Mouse (Mus musculus): ENCODE measurements around the gene Fignl1. TPM values are rescaled to one million over a fixed set of nuclear protein-coding genes. Genes with fewer than 3 reads are reported as not detected.

The Fignl1 gene
- total RNA-seq (2017), result 68.5 and 68.9 TPM in 2 replicates

DNA sequence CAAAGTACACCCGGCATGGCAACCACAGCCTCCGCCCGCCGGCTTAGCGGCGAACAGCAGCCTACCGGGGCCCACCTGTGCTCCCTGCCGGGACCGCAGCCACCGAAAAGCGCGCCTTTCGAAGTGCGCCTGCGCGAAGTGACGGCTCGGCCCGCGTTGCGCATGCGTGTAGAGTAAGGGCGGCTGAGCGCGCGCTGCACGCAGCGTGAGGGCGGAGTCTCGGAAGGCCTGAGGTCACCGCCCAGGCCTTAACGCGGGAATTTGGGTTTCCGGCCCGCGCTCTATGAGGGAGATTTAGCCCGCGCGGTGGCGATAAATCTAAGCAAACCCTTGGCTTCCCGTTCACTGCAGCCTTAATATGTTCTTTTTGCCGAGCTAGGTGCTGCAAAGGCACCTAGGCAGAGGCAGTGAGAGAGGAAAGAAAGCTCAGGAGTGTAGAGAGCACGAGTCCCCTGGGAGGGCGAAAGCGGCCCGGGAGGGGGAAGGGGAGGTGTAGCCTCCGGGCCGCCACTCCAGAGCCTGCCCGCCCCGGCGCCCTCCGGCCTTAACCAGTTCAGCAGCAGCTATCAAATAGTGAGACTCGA is at the start of gene Fignl1:
Fignl1 (minus strand) TSS at position 143 of the 584 bp plus-strand sequence.
- peak; percentile 84 to 94 for ATAC-seq (replicated peaks in 1 of 2; ENCODE audit: insufficient read depth in 1 of 2, low FRiP score in 2 of 2, low TSS enrichment in 1 of 2, low read depth in 1 of 2, poor library complexity in 2 of 2, severe bottlenecking in 2 of 2)

DNA sequence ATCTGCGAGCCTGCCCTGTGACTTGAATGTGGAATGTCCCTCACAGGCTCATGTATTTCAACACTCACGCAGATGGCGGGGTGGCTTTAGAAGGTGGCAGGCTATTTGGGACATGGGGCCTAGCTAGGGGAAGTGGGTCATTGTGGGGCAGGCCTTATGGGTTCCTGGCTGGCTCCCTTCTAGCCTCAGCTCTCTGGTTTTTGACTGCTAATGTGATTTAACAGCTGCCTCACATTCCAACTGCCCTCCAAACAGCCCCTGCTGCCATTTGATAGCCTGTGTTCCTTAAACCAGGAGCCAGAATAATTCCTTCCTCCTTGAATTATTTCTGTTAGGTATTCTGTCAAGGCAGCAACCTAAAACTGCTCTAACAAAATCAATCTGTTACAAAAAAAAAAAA is 48.2 kb upstream of the Fignl1 start:
- no peak for ATAC-seq (replicated peaks in 1 of 2; ENCODE audit: insufficient read depth in 1 of 2, low FRiP score in 2 of 2, low TSS enrichment in 1 of 2, low read depth in 1 of 2, poor library complexity in 2 of 2, severe bottlenecking in 2 of 2)

DNA sequence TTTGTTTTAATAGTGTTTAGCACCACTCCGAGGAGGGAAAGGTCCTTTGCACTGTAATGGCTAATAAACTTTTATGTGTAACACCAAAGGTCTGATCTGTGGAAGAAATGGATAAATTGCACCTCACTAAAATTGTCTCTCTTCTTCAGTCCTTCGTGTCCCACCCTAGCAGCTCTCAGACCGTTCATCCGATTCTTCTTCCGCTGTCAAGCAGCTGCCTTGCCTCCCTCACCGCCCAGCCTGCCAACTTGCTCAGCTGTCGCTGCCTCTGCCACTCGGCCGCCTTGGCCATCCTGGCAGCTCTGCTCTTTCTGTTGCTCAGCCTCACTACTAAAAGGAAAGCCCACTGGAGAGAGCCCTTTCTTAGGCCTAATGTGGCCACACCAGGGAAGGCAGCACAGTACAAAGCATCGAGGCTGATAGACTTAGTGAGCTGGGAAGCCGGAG is 46.9 kb upstream of the Fignl1 start:
- no peak for ATAC-seq (replicated peaks in 1 of 2; ENCODE audit: insufficient read depth in 1 of 2, low FRiP score in 2 of 2, low TSS enrichment in 1 of 2, low read depth in 1 of 2, poor library complexity in 2 of 2, severe bottlenecking in 2 of 2)

DNA sequence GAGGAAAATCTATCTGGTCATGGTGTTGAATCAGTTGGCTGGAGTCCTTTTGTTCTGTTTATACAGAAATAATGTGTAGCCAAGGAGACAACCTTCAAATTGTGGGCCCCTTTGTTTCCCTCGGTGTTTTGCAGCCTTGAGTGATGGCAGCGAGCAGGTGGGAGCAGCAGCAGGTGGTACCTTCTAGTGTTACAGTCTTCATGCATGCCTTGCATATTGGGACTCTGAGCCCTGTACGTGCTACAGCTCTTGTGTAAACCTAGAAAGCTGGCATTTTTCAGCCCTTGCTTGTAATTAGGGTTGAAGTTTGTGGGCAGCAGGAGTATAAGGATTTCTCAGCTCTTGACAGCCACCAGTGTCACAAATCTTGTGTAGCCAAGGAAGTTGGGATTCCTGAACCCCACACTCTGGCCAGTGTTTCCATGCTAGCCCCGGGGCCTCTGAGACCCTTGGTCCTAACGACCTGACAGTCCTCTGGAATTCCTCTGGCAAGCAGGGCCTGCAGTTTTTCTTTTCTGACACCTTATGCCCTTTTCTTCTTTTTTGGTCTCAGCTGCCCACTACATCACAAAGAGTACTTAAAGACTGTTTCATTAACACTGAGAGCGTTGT is 46.4 kb upstream of the Fignl1 start:
- ATAC-seq (replicated peaks in 1 of 2; ENCODE audit: insufficient read depth in 1 of 2, low FRiP score in 2 of 2, low TSS enrichment in 1 of 2, low read depth in 1 of 2, poor library complexity in 2 of 2, severe bottlenecking in 2 of 2), result no peak

DNA sequence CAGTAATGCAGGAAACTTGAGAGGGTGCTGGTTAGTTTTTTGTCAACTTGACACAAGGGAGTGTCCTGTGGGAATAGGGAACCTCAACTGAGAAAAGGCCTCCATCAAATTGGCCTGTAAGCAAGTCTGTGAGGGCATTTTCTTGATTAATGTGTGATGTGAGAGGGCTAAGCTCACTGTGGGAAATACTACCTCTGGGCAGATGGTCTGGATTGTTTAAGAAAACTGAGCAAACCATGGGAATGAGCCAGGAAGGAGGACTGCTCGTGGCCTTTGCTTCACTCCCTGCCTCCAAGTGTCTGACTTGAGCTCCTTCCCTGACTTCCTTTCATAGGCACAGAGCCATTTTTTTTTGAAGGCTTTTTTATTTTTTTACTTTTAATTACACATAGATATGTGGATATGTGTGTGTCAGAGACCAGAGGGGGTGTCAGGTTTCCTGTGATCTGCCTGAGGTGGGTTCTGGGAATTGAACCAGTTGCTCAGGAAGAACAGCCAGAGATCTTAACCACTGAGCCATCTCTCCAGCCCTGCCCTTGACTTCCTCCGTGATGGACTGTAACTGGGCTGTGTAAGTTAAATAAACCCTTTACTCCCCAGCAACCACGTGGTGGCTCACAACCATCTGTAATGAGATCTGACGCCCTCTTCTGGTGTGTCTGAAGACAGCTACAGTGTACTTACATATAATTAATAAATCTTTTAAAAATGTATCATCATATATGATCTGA is 45.1 kb upstream of the Fignl1 start:
- no peak for ATAC-seq (replicated peaks in 1 of 2; ENCODE audit: insufficient read depth in 1 of 2, low FRiP score in 2 of 2, low TSS enrichment in 1 of 2, low read depth in 1 of 2, poor library complexity in 2 of 2, severe bottlenecking in 2 of 2)

DNA sequence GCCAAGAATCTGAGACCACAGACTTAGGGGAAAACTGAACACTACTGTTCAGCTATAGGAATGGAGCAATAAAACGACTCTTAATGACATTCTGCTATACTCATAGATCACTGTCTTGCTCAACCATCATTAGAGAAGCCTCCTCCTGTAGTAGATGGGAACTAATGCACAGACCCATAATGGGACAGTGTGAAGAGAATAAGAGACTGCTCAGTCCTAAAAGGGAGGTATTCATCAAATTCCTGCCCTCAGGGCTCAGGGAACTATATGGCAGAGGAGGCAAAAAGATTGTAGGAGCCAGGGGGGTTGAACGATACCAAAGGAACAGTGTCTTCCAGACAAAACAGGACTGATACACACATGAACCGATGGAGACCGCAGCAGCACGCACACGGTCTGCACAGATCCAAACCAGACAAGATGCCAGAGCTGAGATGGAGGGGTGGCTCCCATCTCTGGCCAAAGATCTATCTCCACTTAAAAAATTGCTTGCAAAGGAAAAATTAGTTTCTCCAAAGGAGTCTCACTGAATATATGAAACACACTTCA is 43.3 kb upstream of the Fignl1 start:
- no peak for ATAC-seq (replicated peaks in 1 of 2; ENCODE audit: insufficient read depth in 1 of 2, low FRiP score in 2 of 2, low TSS enrichment in 1 of 2, low read depth in 1 of 2, poor library complexity in 2 of 2, severe bottlenecking in 2 of 2)

DNA sequence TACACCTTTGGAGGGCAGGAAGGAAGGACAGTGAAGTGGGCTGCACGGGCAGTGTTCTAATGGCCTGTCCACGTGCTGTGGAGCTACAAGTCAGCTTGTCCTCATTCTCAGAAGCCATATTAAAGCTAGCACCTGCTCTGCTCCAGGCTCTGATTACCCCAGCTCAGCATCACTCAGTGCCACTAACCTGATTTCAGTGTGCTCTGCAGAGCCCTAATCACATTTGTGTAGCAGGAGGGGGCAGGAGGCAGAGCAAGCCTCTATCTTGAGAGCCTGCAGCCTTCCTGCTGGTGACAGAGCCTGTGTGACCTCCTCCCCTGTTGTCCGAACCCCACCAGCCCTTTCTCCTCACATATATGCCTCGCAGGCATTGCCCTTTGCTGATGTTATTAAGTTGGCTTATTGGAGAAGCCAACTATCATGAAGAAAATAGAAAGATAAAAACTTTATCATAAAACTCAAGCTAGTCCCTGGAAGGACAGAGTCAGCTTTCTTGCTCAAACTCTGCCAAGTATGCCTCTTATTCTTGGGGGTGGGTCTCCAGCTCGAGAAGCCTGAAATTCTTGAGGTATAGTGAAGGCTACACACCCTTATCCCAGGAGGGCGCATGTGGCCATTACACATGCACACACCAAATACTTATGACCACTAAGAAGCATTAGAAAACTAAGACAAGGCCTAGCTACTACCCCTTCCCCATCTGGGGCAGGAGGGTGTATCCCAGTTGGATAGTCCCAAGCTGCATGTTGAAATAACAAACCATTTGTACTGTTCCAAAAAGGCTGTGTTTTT is 41.9 kb upstream of the Fignl1 start:
- no peak for ATAC-seq (replicated peaks in 1 of 2; ENCODE audit: insufficient read depth in 1 of 2, low FRiP score in 2 of 2, low TSS enrichment in 1 of 2, low read depth in 1 of 2, poor library complexity in 2 of 2, severe bottlenecking in 2 of 2)

DNA sequence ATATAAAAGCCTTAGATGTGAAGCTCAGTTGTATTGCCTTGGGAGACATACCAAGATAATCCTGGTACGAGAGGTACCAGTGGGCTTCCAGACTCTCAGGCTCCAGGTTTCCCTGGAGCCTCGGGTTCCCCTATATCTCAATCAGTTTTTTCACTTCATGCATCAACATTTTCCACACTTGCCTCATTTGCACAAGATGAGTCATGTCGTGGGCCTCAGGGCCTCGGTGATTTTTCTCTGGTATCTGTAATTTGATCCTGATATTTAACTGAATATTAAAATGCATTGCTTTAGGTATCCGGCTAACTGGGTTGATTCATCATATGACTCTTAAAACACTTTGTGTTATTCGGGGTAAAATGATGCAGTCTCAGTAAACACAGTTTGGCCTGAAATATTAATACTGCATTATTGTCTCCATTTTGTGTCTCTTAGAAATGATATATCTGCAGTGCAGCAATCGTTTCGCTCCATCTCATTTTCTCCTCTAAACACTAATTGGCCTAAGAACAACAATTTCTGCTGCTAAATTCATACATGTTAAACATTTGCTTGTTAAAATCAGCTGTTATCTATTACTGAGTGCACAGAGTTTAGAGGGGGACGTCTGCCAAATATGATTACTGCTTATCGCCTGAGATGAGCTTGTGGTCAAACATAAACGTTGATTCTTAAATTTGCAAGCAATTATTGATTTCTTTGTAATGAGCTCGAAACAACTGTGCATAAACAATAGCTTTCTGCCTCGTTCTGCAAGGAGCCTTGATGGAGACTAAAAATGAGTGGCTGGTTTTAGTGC is 41.0 kb upstream of the Fignl1 start:
- no peak for ATAC-seq (replicated peaks in 1 of 2; ENCODE audit: insufficient read depth in 1 of 2, low FRiP score in 2 of 2, low TSS enrichment in 1 of 2, low read depth in 1 of 2, poor library complexity in 2 of 2, severe bottlenecking in 2 of 2)

DNA sequence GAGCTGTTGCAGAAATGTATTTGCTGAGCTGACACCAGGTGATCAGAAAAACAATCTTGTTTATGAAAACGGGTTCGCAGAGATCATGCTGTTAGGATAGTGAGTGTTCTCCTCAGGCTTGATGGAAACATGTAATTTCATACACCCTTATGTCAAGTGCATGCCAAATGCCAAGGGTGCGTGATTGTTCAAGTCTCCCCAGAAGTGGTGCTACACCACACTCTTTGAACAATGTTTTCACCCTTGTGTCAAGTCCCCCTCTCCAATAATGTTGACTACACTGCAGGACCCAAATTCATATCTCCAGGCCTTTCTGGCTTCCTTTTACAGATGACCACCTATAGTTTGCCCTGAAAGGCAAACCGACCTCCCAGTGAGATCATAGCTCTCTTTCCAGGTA is 39.7 kb upstream of the Fignl1 start:
- no peak for ATAC-seq (replicated peaks in 1 of 2; ENCODE audit: insufficient read depth in 1 of 2, low FRiP score in 2 of 2, low TSS enrichment in 1 of 2, low read depth in 1 of 2, poor library complexity in 2 of 2, severe bottlenecking in 2 of 2)

DNA sequence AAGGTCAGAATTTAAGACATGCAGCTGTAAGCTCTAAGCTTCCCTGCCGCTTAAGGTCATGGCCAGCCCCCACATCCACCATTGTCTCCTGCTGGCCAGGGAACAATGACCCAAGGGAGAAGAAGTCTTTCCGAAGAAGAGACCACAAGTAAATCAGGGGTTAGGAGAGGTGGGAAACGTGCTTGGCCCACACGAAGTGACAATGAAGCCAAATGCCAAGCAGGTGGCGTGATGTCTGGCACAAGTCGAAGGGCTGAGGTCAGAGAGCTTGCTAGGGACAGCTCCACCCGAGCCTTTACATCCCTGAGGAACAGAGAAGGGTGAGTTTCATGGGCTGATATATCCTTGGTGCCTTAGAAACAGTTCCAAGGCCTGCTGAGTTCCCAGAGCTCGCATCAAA is 36.3 kb upstream of the Fignl1 start:
- no peak for ATAC-seq (replicated peaks in 1 of 2; ENCODE audit: insufficient read depth in 1 of 2, low FRiP score in 2 of 2, low TSS enrichment in 1 of 2, low read depth in 1 of 2, poor library complexity in 2 of 2, severe bottlenecking in 2 of 2)

DNA sequence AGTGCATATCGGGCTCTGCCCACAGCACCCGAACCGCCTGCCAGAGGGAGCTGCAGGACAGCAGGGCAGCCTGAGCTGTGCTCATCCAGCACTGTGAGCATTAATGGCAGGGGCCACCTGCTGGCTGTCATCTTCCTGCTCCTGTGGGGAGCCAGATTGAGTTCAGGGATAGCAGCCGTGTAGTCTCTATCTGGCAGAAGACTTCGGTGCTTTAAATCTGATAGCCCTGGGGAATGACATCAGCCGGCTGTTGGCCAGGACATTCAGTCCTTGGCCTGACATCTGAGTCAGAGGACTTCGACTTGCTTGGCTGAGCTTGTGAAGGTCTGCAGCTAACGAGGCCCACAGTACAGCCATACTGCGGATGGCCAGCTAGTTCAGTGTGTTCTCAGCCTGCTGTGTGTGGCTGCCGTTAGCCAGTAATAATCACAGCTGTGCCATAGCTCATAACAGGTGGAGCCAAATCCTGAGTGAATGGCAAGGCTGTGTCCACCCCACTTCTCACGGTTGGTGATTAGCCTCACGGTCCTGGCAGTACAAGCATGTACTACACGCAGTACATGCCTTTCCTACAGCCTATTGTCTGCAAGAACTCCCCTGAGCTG is 35.7 kb upstream of the Fignl1 start:
- ATAC-seq (replicated peaks in 1 of 2; ENCODE audit: insufficient read depth in 1 of 2, low FRiP score in 2 of 2, low TSS enrichment in 1 of 2, low read depth in 1 of 2, poor library complexity in 2 of 2, severe bottlenecking in 2 of 2), result peak in 1 of 2 experiments; percentile 46; a peak in 1 of 4 replicates

DNA sequence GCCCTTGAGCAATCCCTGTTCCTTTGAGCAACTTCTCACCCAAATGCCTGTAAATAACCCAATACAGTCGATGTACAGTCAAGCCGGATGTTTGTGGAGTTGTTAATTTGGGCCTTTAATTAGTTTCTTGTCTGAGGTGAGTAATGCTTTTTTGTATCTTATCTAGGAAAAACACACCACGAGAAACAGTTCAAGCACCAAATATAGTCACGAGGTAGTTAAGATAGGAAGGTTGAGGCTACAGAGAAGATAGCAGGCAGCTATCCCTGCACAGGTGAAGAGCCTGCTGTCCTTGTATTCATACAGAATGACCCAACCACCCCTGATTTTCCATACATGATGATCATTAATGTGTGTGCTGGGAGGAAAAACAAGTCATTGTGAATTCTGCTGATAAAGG is 32.8 kb upstream of the Fignl1 start:
- no peak for ATAC-seq (replicated peaks in 1 of 2; ENCODE audit: insufficient read depth in 1 of 2, low FRiP score in 2 of 2, low TSS enrichment in 1 of 2, low read depth in 1 of 2, poor library complexity in 2 of 2, severe bottlenecking in 2 of 2)

DNA sequence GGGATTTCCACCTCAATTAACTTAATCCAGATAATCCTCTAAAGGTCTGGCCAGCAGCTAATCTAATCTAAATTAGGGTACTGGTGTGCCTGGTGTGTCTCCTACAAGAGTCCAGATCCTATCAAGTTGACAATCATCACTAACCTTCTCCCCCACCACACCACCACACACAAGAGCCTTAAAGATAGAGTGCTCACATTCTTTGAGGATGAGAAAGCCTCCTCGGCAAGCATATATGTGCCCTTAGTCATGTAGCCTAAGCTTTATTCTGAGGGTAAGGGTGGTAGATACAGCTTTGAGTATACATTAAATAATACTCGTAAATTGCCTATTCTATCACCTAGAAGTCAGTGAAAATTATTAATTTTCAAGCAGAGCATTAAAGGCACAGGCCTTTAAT is 32.0 kb upstream of the Fignl1 start:
- no peak for ATAC-seq (replicated peaks in 1 of 2; ENCODE audit: insufficient read depth in 1 of 2, low FRiP score in 2 of 2, low TSS enrichment in 1 of 2, low read depth in 1 of 2, poor library complexity in 2 of 2, severe bottlenecking in 2 of 2)

DNA sequence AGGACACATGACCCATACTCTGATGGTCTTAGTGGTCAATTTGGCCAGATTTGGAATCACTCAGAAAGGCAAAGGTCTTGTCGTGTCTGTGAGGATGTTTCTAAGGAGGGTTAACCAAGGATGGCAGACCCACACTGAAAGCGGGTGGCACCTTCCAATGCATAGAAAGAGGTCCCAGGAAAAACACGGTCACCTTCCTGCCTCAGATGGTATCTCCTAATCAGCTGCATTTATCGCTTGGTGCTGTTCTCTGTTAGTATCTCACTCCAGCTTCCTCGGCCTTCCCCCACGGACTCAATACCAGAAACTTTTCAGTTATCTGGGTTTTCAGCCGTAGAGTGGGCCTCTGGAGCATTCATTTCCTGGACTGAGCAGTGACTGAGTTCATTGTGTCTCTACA is 31.1 kb upstream of the Fignl1 start:
- ATAC-seq (replicated peaks in 1 of 2; ENCODE audit: insufficient read depth in 1 of 2, low FRiP score in 2 of 2, low TSS enrichment in 1 of 2, low read depth in 1 of 2, poor library complexity in 2 of 2, severe bottlenecking in 2 of 2), result no peak

DNA sequence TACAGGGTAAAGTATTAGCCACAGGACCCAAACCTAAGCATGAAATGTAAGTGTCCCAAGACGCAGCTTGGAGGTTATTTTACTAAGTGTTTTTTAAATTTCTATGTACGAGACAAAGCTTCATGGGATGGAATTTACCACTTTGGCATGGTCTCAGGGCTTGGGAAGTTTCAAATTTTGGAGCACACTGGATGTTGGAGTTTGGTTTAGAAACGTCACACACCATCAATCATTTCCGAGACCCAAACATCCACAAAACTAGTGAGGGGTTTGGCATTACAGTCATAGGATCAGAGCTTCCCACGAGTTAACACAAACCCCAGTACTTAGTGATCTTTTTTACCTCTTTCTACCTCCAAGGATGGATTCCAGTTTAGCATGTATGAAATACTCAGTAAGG is 28.6 kb upstream of the Fignl1 start:
- ATAC-seq (replicated peaks in 1 of 2; ENCODE audit: insufficient read depth in 1 of 2, low FRiP score in 2 of 2, low TSS enrichment in 1 of 2, low read depth in 1 of 2, poor library complexity in 2 of 2, severe bottlenecking in 2 of 2), result no peak

DNA sequence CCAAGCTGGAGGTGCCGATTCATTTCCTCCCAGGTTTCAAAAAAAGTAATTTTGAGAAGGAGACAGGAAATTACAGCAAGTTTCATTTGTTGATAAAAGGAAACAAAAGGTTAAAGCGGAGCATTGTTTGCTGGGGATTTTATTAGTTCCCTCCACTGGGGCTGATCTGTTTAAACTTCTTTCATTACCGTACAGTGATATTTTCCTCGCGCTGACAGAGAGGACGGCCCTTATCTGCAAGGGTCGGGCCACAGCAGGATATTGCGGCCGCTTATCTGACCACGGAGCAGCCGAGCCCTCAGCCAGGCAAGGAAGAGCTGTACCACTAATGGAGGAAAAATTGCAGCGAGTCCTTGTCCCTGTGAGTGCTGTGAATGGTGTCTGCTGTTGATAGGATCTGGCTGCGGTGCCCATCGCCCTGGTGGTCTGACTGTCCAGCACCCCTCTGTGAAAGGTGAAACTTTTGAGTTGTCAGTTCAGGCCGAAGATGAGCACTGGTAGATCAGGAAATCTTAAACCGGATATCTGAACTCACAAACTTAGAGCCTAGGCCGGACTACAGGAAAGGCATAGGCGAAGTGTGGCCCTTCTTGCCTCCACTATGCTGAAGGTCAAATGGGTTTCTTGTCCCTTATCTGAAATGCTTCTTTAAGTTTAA is 28.1 kb upstream of the Fignl1 start:
- ATAC-seq (replicated peaks in 1 of 2; ENCODE audit: insufficient read depth in 1 of 2, low FRiP score in 2 of 2, low TSS enrichment in 1 of 2, low read depth in 1 of 2, poor library complexity in 2 of 2, severe bottlenecking in 2 of 2), result peak; percentile 84 to 85

Data from hematopoietic stem cell, adult 5-6 weeks (primary cell).